Mouse (Mus musculus) liver, embryonic 12.5 days (tissue): Measurements from ENCODE around the gene H2-Eb1. TPM values are rescaled to one million over a fixed set of nuclear protein-coding genes. Genes with fewer than 3 reads are reported as not detected.

Experiments used
- ATAC-seq: fragments of 200-750 bp; cut with Nextera tagmentation; 2 replicates; pipeline ENCODE4 v1.8.0; 2017; ENCODE audit warnings: moderate number of reproducible peaks, mild to moderate bottlenecking, moderate library complexity
- H3K27ac ChIP-seq: fragments of 300-500 bp; sonication (generic); 2 replicates; pipeline ENCODE4 v1.5.1; 2016; ENCODE audit warnings: mild to moderate bottlenecking
- H3K27me3 ChIP-seq: fragments of 300-500 bp; sonication (generic); replicated peaks from 2 replicates; pipeline ENCODE4 v1.6.1; 2016; ENCODE audit warnings: mild to moderate bottlenecking, moderate library complexity
- H3K36me3 ChIP-seq: fragments of 300-500 bp; sonication (generic); 2 replicates; pipeline ENCODE4 v1.6.1; 2016; ENCODE audit warnings: mild to moderate bottlenecking, moderate library complexity
- H3K4me1 ChIP-seq: fragments of 300-500 bp; sonication (generic); 2 replicates; pipeline ENCODE4 v1.6.1; 2016
- H3K4me2 ChIP-seq: fragments of 300-500 bp; sonication (generic); 2 replicates; pipeline ENCODE4 v1.6.1; 2016; ENCODE audit warnings: mild to moderate bottlenecking, moderate library complexity
- H3K4me3 ChIP-seq: fragments of 300-500 bp; sonication (generic); 2 replicates; pipeline ENCODE4 v1.5.1; 2016; ENCODE audit warnings: mild to moderate bottlenecking, moderate library complexity
- H3K9ac ChIP-seq: fragments of 300-500 bp; sonication (generic); 2 replicates; pipeline ENCODE4 v1.6.1; 2016; ENCODE audit warnings: mild to moderate bottlenecking, moderate library complexity
- H3K9me3 ChIP-seq: fragments of 300-500 bp; sonication (generic); replicated peaks from 2 replicates; pipeline ENCODE4 v1.6.1; 2016; ENCODE audit warnings: mild to moderate bottlenecking, moderate library complexity
- WGBS: fragments of 180-500 bp; shearing (Covaris S2); methylation state at CpG from one replicate; pipeline ENCODE4 v1.1.7; 2016; ENCODE audit not compliant: insufficient replicate concordance; 5-methylcytosine and 5-hydroxymethylcytosine counted together
- polyA plus RNA-seq: library from polyadenylated mRNA; unstranded; fragments of >200 nt; fragmentation: Nextera tagmentation; extraction: Ambion mirVana; gene quantifications from 2 replicates; pipeline ENCODE4 v1.2.1, GENCODE M21; 2016

H2-Eb1 gene
- polyA plus RNA-seq, 1 experiment from 2014 or later = 0.15 TPM

GRCm38 (mm10) chr17:34293533-34293932 is 12.1 kb upstream of the H2-Eb1 start:
- Histone ChIP-seq H3K4me1 (no peaks in the 10 kb centered on the region), H3K4me3 (no peak overlapping the region), H3K9ac (no peak overlapping the region), H3K4me2 (no peak overlapping the region), H3K9me3 (no peaks in the 10 kb centered on the region), H3K27ac (no peak overlapping the region), H3K27me3 (peaks cover 23% of the 10 kb centered on the region), H3K36me3 (no peaks in the 10 kb centered on the region)
- ATAC-seq = no peak
- WGBS = 6% methylated on average over 2 of the region's 2 CpGs

GRCm38 (mm10) chr17:34294249-34294648 is 11.4 kb upstream of the H2-Eb1 start:
- H3K9ac ChIP-seq = no peak overlapping the region
- H3K27ac ChIP-seq = no peak overlapping the region
- H3K4me3 ChIP-seq = no peak overlapping the region
- no peaks in the 10 kb centered on the region for H3K4me1 ChIP-seq
- no peaks in the 10 kb centered on the region for H3K9me3 ChIP-seq
- H3K4me2 ChIP-seq = no peak overlapping the region
- ATAC-seq = no peak
- 52% methylated on average over 4 of the region's 4 CpGs for WGBS
- no peaks in the 10 kb centered on the region for H3K36me3 ChIP-seq
- peaks cover 23% of the 10 kb centered on the region for H3K27me3 ChIP-seq

- no peak overlapping the region for H3K9ac ChIP-seq
- no peak for ATAC-seq
These were observed 10.4 kb upstream of the H2-Eb1 start for GRCm38 (mm10) chr17:34295307-34295706.

GRCm38 (mm10) chr17:34295891-34296794 is 9.5 kb upstream of the H2-Eb1 start:
- no peak overlapping the region for H3K27ac ChIP-seq
- 22% methylated on average over 23 of the region's 23 CpGs for WGBS
- H3K4me2 ChIP-seq = peak overlapping the region; percentile 45
- no peaks in the 10 kb centered on the region for H3K9me3 ChIP-seq
- no peak overlapping the region for H3K9ac ChIP-seq
- ATAC-seq = no peak
- no peak overlapping the region; the same call in 1 of the 2 replicates for H3K4me3 ChIP-seq
- no peaks in the 10 kb centered on the region for H3K36me3 ChIP-seq
- peaks cover 20% of the 10 kb centered on the region for H3K27me3 ChIP-seq
- H3K4me1 ChIP-seq = no peaks in the 10 kb centered on the region

More at GRCm38 (mm10) chr17:34295307-34295706, 10.4 kb upstream of the H2-Eb1 start:
- Histone ChIP-seq H3K4me3 (no peak overlapping the region), H3K4me1 (no peaks in the 10 kb centered on the region), H3K27ac (no peak overlapping the region), H3K4me2 (no peak overlapping the region), H3K9me3 (no peaks in the 10 kb centered on the region), H3K27me3 (peaks cover 20% of the 10 kb centered on the region), H3K36me3 (no peaks in the 10 kb centered on the region)

- Histone ChIP-seq H3K4me3 (no peak overlapping the region), H3K27me3 (peaks cover 26% of the 10 kb centered on the region), H3K4me1 (no peaks in the 10 kb centered on the region), H3K9me3 (no peaks in the 10 kb centered on the region), H3K9ac (no peak overlapping the region), H3K36me3 (no peaks in the 10 kb centered on the region), H3K4me2 (no peak overlapping the region), H3K27ac (no peak overlapping the region)
- no peak for ATAC-seq
- 51% methylated on average over 3 of the region's 3 CpGs for WGBS
These were observed 6.3 kb upstream of the H2-Eb1 start for GRCm38 (mm10) chr17:34299356-34299755.

GRCm38 (mm10) chr17:34300071-34300470 is 5.6 kb upstream of the H2-Eb1 start:
- H3K4me3 ChIP-seq = no peak overlapping the region
- H3K27me3 ChIP-seq = peaks cover 26% of the 10 kb centered on the region
- no peak for ATAC-seq
- H3K4me1 ChIP-seq = no peaks in the 10 kb centered on the region
- no peaks in the 10 kb centered on the region for H3K9me3 ChIP-seq
- no peak overlapping the region for H3K9ac ChIP-seq
- no peak overlapping the region for H3K27ac ChIP-seq
- H3K36me3 ChIP-seq = no peaks in the 10 kb centered on the region
- no peak overlapping the region for H3K4me2 ChIP-seq
- 81% methylated on average over 8 of the region's 8 CpGs for WGBS

- WGBS = 63% methylated on average over 23 of the region's 23 CpGs
- no peak overlapping the region for H3K4me2 ChIP-seq
- ATAC-seq = no peak
- no peak overlapping the region for H3K4me3 ChIP-seq
- no peaks in the 10 kb centered on the region for H3K4me1 ChIP-seq
- H3K9me3 ChIP-seq = no peaks in the 10 kb centered on the region
- H3K9ac ChIP-seq = no peak overlapping the region
- no peak overlapping the region for H3K27ac ChIP-seq
- H3K27me3 ChIP-seq = peaks cover 23% of the 10 kb centered on the region
- H3K36me3 ChIP-seq = no peaks in the 10 kb centered on the region
These were observed 4.7 kb upstream of the H2-Eb1 start for GRCm38 (mm10) chr17:34300691-34301566.

GRCm38 (mm10) chr17:34301670-34302190 is 3.9 kb upstream of the H2-Eb1 start:
- no peak for ATAC-seq
- Histone ChIP-seq H3K9ac (no peak overlapping the region), H3K4me1 (no peaks in the 10 kb centered on the region), H3K4me3 (no peak overlapping the region), H3K27me3 (peaks cover 20% of the 10 kb centered on the region), H3K9me3 (no peaks in the 10 kb centered on the region), H3K27ac (no peak overlapping the region), H3K4me2 (no peak overlapping the region), H3K36me3 (no peaks in the 10 kb centered on the region)
- 66% methylated on average over 4 of the region's 4 CpGs for WGBS

GRCm38 (mm10) chr17:34303789-34304188 is 1.9 kb upstream of the H2-Eb1 start:
- no peak overlapping the region for H3K4me3 ChIP-seq
- WGBS = 71% methylated on average over 2 of the region's 2 CpGs
- no peak for ATAC-seq
- H3K27me3 ChIP-seq = peaks cover 10% of the 10 kb centered on the region; the same call in 1 of the 2 replicates
- no peak overlapping the region for H3K9ac ChIP-seq
- no peak overlapping the region for H3K4me2 ChIP-seq
- H3K27ac ChIP-seq = no peak overlapping the region
- no peaks in the 10 kb centered on the region for H3K9me3 ChIP-seq
- no peaks in the 10 kb centered on the region for H3K36me3 ChIP-seq
- no peaks in the 10 kb centered on the region for H3K4me1 ChIP-seq

- no peaks in the 10 kb centered on the region for H3K36me3 ChIP-seq
- WGBS = 18% methylated on average over 4 of the region's 4 CpGs
- H3K27me3 ChIP-seq = peaks cover 17% of the 10 kb centered on the region; the same call in 1 of the 2 replicates
- H3K27ac ChIP-seq = no peak overlapping the region
- no peaks in the 10 kb centered on the region for H3K9me3 ChIP-seq
- H3K4me3 ChIP-seq = no peak overlapping the region
- H3K4me2 ChIP-seq = no peak overlapping the region
- H3K9ac ChIP-seq = no peak overlapping the region
- H3K4me1 ChIP-seq = peaks cover 3% of the 10 kb centered on the region; the same call in 1 of the 2 replicates
- ATAC-seq = no peak
These were observed 916 bp upstream of the H2-Eb1 start for GRCm38 (mm10) chr17:34304751-34305150.

GRCm38 (mm10) chr17:34306407-34306806 is 740 bp downstream of the H2-Eb1 start:
- peaks cover 17% of the 10 kb centered on the region; the same call in 1 of the 2 replicates for H3K27me3 ChIP-seq
- peaks cover 3% of the 10 kb centered on the region for H3K4me1 ChIP-seq
- 60% methylated on average over 2 of the region's 2 CpGs for WGBS
- H3K9me3 ChIP-seq = no peaks in the 10 kb centered on the region
- H3K27ac ChIP-seq = no peak overlapping the region
- H3K4me3 ChIP-seq = no peak overlapping the region
- H3K4me2 ChIP-seq = no peak overlapping the region
- H3K9ac ChIP-seq = no peak overlapping the region
- no peaks in the 10 kb centered on the region for H3K36me3 ChIP-seq
- no peak for ATAC-seq

GRCm38 (mm10) chr17:34307216-34307615 is 1.5 kb downstream of the H2-Eb1 start:
- Histone ChIP-seq H3K9ac (no peak overlapping the region), H3K36me3 (no peaks in the 10 kb centered on the region), H3K4me2 (no peak overlapping the region), H3K27me3 (peaks cover 17% of the 10 kb centered on the region; the same call in 1 of the 2 replicates), H3K4me1 (peaks cover 3% of the 10 kb centered on the region), H3K4me3 (no peak overlapping the region), H3K27ac (no peak overlapping the region), H3K9me3 (no peaks in the 10 kb centered on the region)
- no peak for ATAC-seq
